Mouse (Mus musculus): ENCODE results near the gene Shank1. TPM values are rescaled to one million over a fixed set of nuclear protein-coding genes. Genes with fewer than 3 reads are reported as not detected.
A peak's percentile ranks its signal among the peaks of the same experiment; 100 is the strongest.

Gene Shank1
- total RNA-seq, 2 experiments from 2014 or later = 12.0 to 16.9 TPM

GRCm38 (mm10) chr7:44304463-44304774 is 5.6 kb upstream of the Shank1 start:
- no peak for DNase-seq (ENCODE audit: low spot score in 2 of 2)

DNA sequence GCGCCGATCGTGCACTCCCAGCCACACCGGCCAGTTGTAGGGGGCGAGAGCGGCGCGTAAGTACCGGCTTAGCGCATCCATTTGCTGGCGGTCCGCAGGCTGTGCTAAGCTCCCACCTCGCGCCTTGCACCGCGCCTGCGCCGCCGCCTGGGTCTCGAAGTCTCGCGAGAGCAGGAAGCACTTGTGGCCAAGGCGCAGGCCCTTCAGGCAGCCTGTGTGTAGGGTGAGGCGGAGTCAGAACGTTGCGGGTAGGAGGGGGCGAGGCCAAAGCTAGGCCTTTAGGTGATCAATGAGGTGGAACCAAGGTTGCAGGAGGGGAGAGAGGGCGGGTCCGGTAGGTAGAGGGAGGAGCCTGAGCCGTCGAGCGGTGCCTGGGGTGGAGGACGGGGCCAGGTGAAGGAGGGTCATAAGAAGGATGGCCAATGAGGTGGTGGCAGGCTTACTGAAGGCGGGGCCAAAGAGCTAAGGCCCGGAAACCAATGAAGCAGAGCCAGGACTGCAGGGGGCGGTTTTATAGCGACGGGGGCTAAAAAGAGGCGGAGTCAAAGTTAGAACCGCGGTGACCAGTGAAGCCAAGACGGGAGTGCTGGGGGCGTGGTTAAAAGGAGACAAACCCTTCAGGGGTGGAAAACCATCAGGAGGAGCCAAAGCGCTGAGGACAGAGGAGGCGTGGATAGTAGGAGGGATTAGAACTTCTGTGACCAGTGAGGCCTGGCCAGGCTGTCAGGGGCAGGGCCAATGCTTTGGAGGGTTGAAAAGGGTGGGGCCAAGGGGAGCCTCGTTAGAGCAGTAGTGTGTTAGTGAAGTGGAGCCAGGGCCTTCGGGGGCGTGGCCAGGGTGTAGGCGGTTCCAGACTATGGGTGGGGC is 5.0 kb upstream of the Shank1 start:
- peak; percentile 86 to 90 for DNase-seq (ENCODE audit: low spot score in 2 of 2)

DNA sequence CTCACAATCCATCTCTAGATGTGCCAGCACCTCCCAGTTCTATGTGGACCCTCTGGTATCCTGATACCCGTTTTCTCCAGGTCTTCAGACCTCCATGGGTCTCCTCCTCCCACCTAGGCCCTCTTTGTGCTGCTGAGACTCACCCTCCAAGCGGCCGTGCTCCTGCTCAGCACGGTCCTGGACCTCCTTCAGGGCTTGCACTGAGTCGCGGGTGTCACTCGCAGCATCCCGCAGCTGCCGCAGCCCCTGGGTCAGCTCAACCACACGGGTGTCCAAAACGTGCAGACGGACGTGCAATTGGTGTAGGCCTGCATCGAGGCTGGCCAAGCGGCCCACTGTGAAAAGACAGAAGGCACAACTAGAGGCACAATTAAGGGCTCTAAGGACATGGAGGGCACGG is 4.4 kb upstream of the Shank1 start:
- no peak for DNase-seq (ENCODE audit: low spot score in 2 of 2)

DNA sequence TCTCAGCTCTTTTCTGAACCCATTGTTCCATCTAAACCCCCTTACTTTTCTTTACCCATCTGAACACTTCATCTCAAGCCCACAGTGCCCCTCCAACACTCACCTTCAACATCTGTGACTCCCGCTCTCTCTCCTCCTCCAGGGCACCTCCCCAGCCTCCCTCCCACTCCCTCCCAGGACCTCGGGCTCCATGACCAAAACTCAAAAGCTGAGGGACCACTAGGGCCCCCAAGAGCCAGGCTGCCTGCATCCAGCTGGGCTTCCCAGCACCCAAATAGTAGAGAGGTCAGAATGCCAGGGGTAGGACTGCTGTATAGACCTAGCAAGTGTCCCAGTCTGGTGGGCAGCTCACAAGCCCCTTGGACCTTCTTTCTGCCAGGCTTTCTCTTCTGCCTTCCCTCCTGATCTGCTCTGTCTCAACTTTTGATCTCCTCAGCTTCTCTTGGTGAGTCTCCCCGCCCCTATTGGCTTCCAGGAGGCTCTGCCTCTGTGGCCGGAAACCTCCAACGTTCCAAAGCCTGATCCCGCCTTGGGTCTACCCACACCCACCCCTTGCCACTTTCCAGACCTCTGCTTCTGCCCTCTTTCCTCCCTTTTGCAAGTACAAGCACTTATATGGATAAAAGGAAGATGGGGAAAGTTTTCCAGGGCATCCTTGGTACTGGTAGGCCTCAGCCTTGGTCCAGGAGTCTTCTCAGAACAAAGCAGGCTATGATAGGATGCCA is 3.4 kb upstream of the Shank1 start, which contains the start of gene Clec11a:
TSS of gene Clec11a (minus strand) at position 387 of the 725 bp plus-strand sequence.
- DNase-seq (ENCODE audit: low spot score in 2 of 2) = no peak

DNA sequence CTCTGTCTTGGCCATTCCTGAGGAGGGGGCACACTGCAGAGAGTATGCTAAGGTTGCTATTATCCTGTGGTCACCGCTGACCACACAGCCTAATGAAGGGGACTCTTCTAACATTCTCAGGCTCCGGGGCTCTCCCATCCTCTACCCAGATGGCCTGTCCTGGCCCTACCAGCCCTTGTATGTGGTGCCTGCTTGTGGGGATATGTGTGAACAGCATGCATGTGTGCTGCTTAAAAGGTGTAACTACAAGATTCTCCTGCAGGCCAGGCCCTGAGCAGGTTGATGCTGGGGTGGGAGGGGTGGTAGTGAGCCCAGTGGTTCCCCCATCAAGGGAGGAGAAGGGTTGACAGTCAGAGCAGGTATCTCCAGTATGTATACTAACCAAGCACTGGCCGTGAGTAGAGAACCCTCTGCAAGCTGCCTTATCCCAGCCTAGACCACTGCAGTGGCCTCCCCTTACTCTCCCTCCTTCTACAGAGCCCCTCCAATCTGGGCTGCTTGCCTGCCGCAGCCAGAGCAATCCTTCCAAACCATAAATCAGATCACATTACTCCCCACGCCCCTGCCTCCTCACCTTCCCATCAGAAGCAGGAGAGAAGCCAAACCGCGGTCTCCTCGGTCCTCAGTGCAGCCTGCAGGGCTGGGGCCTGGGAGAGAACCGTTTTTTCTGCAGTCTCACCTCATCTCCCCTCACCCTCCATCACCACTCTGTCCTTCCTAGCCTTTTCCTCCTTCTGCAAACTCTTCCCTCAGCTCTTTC is 2.6 kb upstream of the Shank1 start:
- DNase-seq (ENCODE audit: low spot score in 2 of 2) = no peak

DNA sequence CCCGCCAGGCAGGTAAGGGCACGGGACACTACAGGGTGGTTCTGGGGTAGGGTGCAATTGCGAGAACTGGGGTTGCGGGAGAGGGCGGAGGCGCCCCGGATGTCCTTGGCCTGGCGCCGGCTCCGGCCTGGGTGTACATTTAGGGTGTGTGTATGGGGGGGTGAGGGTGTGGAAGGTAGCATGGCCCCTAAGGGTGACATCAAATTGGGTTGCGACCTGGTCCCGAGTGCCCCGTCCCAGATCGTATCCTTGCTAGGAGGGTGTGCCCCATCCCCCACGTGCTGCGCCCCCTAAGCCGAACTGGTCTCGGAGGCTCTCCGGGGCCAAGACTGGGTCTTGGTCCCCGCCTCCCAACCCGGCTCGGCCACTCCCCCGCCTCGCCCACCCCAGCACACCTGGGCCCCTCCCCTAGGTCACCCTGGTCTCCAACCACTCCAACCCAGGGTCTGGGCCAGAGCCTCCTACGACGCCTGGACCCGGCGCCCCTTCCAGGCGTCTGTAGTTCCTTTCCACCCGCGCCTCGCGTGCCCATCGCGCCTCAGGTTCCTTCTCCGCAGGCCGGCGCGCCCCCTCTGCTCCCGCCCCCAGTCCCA is 328 bp downstream of the Shank1 start:
- no peak for DNase-seq (ENCODE audit: low spot score in 2 of 2)

DNA sequence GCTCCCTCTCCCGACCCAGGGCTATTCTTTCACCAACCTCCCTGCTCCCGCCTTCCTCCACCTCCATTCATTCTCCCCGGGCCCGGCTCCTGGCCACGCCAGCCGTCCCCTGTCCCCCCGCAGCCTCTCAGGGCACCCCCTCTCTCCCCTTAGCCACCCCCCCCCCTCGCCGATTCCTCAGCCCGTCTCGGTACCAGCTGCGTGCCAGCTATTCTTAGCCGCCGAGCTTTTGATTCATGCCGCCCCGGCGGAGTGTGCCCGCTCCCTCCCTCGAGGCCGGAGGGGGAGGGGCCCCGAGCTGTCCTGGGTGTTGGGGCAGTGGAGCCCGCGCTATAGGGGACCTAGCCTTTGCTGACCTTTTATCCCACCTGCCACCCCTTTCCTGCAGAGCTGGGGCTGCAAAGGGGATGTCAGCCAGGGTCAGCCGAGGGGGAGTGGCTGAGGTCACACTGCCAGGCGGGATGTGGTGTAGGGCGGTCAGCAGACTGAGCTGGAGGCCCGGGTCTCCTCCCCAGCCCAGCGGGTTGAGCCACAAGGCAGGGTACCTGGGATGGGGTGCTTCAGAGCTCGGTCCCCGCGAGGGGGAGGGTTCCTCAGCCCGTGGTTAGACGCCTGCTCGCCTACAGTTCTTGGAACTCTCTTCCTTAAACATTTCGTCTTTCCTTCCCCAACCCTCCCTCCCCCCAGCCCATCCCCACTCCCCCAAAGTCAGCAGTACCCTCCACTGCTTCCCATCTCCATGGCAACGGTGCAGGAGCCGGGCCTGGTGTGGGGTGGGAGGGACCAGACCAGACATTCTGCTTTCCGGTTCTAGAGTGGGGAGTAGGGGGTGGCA is 1.0 kb downstream of the Shank1 start:
- no peak for DNase-seq (ENCODE audit: low spot score in 2 of 2)

DNA sequence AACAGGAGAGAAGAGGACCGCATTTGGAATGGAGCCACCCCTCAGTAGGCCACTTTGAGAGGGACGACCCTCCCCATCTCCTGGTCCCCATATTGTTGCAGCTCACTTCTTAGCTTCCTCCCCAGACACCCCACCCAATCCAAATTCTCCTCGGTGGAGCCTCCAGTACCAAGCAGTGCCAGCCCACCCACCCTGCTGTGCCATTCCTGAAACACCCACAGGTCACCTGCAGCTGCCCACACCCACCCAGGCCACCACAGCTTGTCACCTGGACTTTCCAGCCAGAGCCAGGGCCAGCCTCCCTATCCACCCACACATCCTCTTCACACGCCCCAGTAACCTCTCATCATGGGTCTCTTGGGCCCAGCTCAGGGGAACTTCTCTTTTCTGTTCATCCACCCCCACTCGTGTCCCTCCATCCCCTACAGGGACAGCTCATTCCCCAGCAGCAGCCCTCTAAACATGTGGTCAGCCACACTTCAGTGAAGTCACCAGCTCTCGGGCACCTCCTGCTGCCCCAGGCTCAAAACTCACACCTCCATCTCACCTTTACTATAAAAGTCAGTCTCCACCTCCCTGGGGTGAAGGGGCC is 1.8 kb downstream of the Shank1 start:
- no peak for DNase-seq (ENCODE audit: low spot score in 2 of 2)

- DNase-seq (ENCODE audit: low spot score in 2 of 2) = no peak
Measured at GRCm38 (mm10) chr7:44312484-44312883, 2.4 kb downstream of the Shank1 start.

DNA sequence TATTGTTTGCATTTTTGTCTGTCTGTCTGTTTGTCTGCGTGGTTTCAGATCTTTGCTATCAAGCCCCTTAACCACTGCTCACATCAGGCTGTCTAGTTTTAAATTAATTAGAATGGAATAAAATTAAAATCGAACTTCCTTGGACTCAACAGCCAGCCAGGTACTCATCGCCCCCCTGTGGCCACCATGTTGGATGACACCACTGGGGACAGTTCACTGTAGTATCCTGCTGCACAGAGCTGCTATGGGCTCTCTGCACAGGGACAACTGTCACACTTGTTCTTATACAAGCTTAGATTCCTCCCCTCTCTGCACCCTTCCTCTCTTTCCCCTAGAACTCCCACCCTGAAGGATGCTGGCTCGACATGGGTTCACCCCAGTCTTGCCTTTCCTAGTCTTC is 7.9 kb downstream of the Shank1 start:
- DNase-seq (ENCODE audit: low spot score in 2 of 2) = no peak

GRCm38 (mm10) chr7:44320886-44321285 is 10.8 kb downstream of the Shank1 start:
- no peak for DNase-seq (ENCODE audit: low spot score in 2 of 2)

- DNase-seq (ENCODE audit: low spot score in 2 of 2) = no peak
Measured at GRCm38 (mm10) chr7:44322290-44322689, 12.2 kb downstream of the Shank1 start.

DNA sequence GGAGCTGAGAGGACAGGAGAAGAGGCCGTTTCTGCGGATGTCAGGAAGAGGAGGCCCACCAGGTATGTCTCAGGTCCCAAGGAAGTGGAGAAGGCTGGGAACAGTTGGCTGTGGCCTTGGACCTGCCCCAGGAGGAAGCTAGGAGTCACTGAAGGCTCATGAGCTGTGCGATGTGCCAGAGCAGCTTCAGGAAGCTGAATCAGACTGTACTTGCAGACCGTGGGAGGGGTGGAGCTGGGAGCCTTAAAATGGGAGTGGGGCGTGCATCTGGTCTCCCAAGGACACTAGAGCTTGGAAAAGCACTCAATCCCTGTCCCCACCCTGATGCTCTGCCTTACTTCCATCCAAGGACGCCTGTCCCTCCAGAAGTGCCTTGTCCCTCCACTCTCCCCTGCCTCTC is 16.6 kb downstream of the Shank1 start:
- no peak for DNase-seq (ENCODE audit: low spot score in 2 of 2)

GRCm38 (mm10) chr7:44332336-44332735 is 22.3 kb downstream of the Shank1 start:
- DNase-seq (ENCODE audit: low spot score in 2 of 2) = no peak

- DNase-seq (ENCODE audit: low spot score in 2 of 2) = no peak
Measured at GRCm38 (mm10) chr7:44334139-44334538, 24.1 kb downstream of the Shank1 start.

DNA sequence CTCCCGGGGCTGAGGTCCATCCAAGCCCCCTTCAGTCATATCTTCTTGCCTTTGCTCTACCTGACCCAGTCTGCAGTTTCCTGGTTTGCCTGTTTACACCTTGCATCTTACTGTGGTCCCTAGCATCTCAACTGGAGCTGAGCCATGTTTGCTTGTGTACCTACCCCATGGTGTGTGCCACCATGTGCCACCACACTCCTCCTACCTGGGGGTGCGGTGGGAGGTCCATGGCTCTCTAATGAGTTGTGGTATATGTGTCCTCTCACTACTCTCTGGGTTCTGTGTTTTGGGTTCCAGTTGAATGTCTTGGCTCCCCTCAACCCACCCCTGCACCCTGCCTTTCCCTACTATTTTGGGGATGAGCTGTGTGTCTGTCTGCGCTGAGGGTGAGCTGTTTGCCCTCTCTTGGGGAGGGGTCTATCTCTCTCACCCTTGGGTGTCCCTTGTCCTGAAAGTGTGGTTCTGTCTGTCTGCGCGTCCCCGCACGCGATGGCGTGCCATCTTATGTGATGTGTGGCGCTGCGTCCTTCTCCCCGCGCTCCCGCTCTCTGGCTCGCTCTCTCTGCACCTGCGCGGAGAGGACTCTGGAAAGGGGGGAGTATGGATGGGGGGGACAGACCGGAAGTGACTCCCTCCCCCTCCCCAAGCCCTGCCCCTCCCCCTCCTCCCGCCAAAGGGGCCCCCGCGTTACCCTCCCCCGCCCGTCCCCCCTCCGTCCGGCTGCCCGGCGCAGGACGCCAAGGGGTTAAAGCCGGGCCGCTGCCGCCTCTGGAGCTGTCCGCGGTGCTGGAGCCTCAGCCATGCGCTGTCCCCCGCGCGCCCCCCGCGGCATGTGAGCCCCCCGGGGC is 25.2 kb downstream of the Shank1 start:
- DNase-seq (ENCODE audit: low spot score in 2 of 2) = no peak

DNA sequence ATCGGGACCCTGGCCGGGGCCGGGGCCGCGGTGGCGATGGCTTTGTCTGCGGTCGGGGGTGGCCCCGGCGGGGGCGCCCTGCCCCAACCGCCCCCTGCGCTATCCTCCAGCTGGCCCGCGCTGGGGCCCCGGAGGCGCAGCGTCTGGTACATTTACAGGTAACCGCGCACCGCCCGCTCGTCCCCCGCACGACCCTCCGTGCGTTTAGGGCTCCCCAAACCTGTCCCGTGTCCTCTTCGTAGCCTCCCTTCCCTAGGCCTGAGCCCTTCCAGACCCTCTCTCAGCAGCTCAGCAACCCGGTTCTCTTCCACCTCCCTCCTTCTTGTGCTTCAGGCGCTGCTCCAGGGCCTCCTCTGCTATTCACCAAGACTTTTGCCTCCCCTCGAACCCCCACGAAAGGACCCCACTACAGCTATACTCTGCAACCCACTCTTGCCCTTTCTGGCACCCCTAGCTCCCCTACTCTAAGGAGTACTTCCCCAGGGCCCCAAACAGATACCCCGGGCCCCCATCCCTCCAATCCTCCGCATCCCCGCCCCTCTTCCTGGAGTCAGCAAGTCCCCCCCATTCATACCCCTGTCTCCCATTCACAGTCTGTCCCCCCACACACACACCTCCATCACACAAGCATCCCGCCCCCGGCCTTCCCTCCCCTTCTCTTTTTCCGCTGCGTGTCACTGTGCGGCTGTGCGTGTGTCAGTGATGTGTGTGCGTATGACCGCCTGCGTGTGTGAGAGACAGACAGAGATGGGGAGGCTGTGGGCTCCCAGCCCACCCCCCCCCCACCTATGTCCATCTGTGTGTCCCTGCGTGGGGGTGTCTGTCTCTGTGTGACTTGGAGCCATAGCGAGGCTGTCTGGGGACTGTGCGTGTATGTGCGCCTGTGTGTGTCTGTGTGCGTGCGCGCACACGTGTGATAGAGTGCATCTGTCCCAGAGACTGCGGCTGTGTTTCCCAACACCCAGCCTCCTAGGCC is 26.3 kb downstream of the Shank1 start:
- no peak for DNase-seq (ENCODE audit: low spot score in 2 of 2)
